Mouse (Mus musculus) liver, embryonic 14.5 days (tissue): ENCODE results near the gene Gsc2. TPM values are rescaled to one million over a fixed set of nuclear protein-coding genes. Genes with fewer than 3 reads are reported as not detected.

ENCODE experiments used
- ATAC-seq: fragments of 200-750 bp; cut with Nextera tagmentation; 2 replicates; pipeline ENCODE4 v1.8.0; 2017; ENCODE audit warnings: moderate number of reproducible peaks, mild to moderate bottlenecking, moderate library complexity; ENCODE audit not compliant: insufficient read depth
- DNase-seq, 3 experiments: peaks; one replicate each; pipeline ENCODE4 v3.0.0-alpha.2; 2012 to 2013; ENCODE audit warnings: low read depth in 3 of 3, low spot score in 3 of 3
- H3K27ac ChIP-seq: fragments of 300-500 bp; sonication (generic); 2 replicates; pipeline ENCODE4 v1.5.1; 2014; ENCODE audit warnings: moderate library complexity, mild to moderate bottlenecking, control low read depth, inconsistent platforms
- H3K27me3 ChIP-seq: fragments of 300-500 bp; sonication (generic); 2 replicates; pipeline ENCODE4 v1.6.1; 2014; ENCODE audit warnings: mild to moderate bottlenecking, low read length, moderate library complexity; ENCODE audit not compliant: control insufficient read depth, insufficient read depth
- H3K36me3 ChIP-seq: fragments of 300-500 bp; sonication (generic); replicated peaks from 2 replicates; pipeline ENCODE4 v1.6.1; 2014; ENCODE audit warnings: low read depth; ENCODE audit not compliant: control insufficient read depth, insufficient read depth
- H3K4me1 ChIP-seq, 2 experiments: fragments of 200-500 bp in 1 of 2; fragments of 300-500 bp in 1 of 2; sonication (generic) in 1 of 2; replicated peaks; 2 replicates each; pipeline ENCODE4 v1.6.1; 2012 to 2014; ENCODE audit warnings: antibody characterized with exemption in 1 of 2, inconsistent platforms in 1 of 2, low read length in 1 of 2; ENCODE audit not compliant: control insufficient read depth in 2 of 2, insufficient read depth in 2 of 2
- H3K4me2 ChIP-seq: fragments of 300-500 bp; sonication (generic); 2 replicates; pipeline ENCODE4 v1.6.1; 2014; ENCODE audit warnings: low read depth, mild to moderate bottlenecking, control low read depth, moderate library complexity
- H3K4me3 ChIP-seq, 2 experiments: fragments of 200-500 bp in 1 of 2; fragments of 300-500 bp in 1 of 2; sonication (generic) in 1 of 2; 2 replicates each; pipeline ENCODE4 v1.5.1; 2012 to 2014; ENCODE audit warnings: low read depth in 2 of 2, low read length in 2 of 2, mild to moderate bottlenecking in 2 of 2, control low read depth in 1 of 2, inconsistent platforms in 1 of 2, moderate library complexity in 1 of 2; ENCODE audit not compliant: insufficient read depth in 1 of 2
- H3K9ac ChIP-seq: fragments of 300-500 bp; sonication (generic); replicated peaks from 2 replicates; pipeline ENCODE4 v1.6.1; 2014; ENCODE audit warnings: mild to moderate bottlenecking, control low read depth, moderate library complexity
- H3K9me3 ChIP-seq: fragments of 300-500 bp; sonication (generic); 2 replicates; pipeline ENCODE4 v1.6.1; 2016; ENCODE audit warnings: low read length, mixed read lengths; ENCODE audit not compliant: control insufficient read depth
- CTCF ChIP-seq: IDR thresholded peaks from 2 replicates; pipeline ENCODE4 v1.5.1; 2016; ENCODE audit warnings: antibody characterized with exemption, low read depth, control low read depth
- EP300 ChIP-seq: IDR thresholded peaks from 2 replicates; pipeline ENCODE4 v1.6.1; 2016; ENCODE audit warnings: antibody characterized with exemption, low read depth
- WGBS: fragments of 180-500 bp; shearing (Covaris S2); extraction: QIAGEN DNeasy Blood & Tissue Kit; methylation state at CpG from one replicate; pipeline ENCODE4 v1.1.7; 2014; ENCODE audit not compliant: insufficient replicate concordance; 5-methylcytosine and 5-hydroxymethylcytosine counted together
- polyA plus RNA-seq, 2 experiments: library from polyadenylated mRNA; depleted of rRNA in 1 of 2; stranded (reverse) in 1 of 2; unstranded in 1 of 2; fragments of >200 nt; fragmentation: Nextera tagmentation in 1 of 2; extraction: Ambion mirVana in 1 of 2; gene quantifications; 2 replicates each; pipeline versions ENCODE4 v1.2.1 to v1.2.3; 2012 to 2014

The Gsc2 gene
- polyA plus RNA-seq, 2 experiments: not detected

- WGBS: 62% methylated on average over 2 of the region's 2 CpGs
- peak overlapping the region; percentile 97 for H3K9ac ChIP-seq
- H3K36me3 ChIP-seq: no peaks in the 10 kb centered on the region
- TF ChIP-seq EP300 (no peak), CTCF (no peak)
- H3K27me3 ChIP-seq: no peaks in the 10 kb centered on the region
- H3K4me3 ChIP-seq: peak overlapping the region; percentile 86 to 100
- peak overlapping the region; percentile 90 for H3K4me2 ChIP-seq
- H3K9me3 ChIP-seq: no peaks in the 10 kb centered on the region
- no peak for ATAC-seq
- peaks cover 7 to 20% of the 10 kb centered on the region in 2 experiments for H3K4me1 ChIP-seq
- H3K27ac ChIP-seq: peak overlapping the region; percentile 81
- no peak for DNase-seq
Measured at GRCm38 (mm10) chr16:17890342-17890727, 24.5 kb downstream of the Gsc2 start.

GRCm38 (mm10) chr16:17889689-17890341 is 25.0 kb downstream of the Gsc2 start:
- H3K4me3 ChIP-seq: peak overlapping the region; percentile 86 to 100
- no peaks in the 10 kb centered on the region for H3K36me3 ChIP-seq
- ATAC-seq (no peak), DNase-seq (no peak)
- no peaks in the 10 kb centered on the region for H3K27me3 ChIP-seq
- H3K4me1 ChIP-seq: peaks cover 7 to 20% of the 10 kb centered on the region in 2 experiments
- peak overlapping the region; percentile 90 for H3K4me2 ChIP-seq
- peak overlapping the region; percentile 97 for H3K9ac ChIP-seq
- no peaks in the 10 kb centered on the region for H3K9me3 ChIP-seq
- 0 out of 2 replicates have a peak overlapping the region, but pooled peaks have one; percentile 4 for H3K27ac ChIP-seq
- TF ChIP-seq EP300 (no peak), CTCF (no peak)
- 79% methylated on average over 6 of the region's 6 CpGs for WGBS

DNA sequence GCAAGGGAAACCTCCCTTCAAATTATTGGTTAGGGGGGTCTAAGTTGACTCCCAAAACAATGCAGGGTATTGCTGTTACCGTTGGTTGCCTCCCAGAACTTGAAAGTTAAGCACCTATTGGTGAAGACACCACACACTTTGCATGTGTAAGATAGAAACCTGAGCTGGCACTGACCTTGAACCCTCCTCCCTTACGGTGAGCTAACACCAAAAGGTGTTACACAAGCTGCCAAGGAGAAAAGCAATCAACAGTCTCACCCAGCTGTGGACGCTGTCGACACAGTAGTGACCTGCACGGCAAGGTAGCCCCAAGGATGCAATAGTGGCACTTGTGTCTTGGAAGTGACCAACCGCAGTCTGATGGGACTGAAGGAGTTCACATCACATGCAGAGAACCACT is 30.7 kb downstream of the Gsc2 start:
- Histone ChIP-seq H3K4me2 (no peak overlapping the region), H3K27ac (no peak overlapping the region), H3K9me3 (no peaks in the 10 kb centered on the region), H3K27me3 (no peaks in the 10 kb centered on the region), H3K4me1 (peaks cover 0 to 6% of the 10 kb centered on the region in 2 experiments; a peak in 1 of 4 replicates), H3K4me3 (no peak overlapping the region), H3K36me3 (no peaks in the 10 kb centered on the region; the same call in none of the 2 replicates), H3K9ac (no peak overlapping the region)
- TF ChIP-seq CTCF (no peak), EP300 (no peak)
- ATAC-seq (no peak), DNase-seq (no peak)
- WGBS: 74% methylated on average over 6 of the region's 6 CpGs

DNA sequence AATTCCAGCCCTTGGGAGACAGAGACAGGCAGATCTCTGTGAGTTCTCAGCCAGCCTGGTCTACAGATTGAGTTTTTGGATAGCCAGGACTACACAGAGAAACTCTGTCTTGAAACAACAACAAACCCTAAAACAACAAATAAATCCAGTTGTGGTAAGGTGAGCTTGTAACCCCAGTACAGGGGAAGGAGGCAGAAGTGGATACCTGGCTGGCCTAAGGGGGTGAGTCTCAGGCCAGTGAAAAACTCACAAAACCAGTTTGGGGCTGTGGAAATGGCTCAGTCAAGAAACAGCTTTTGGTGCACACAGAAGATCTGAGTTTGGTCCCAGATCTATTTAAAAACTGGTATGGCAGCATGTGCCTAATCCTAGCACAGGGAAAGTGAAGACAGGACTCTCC is 32.7 kb downstream of the Gsc2 start:
- DNase-seq: no peak
- H3K9me3 ChIP-seq: no peaks in the 10 kb centered on the region; the same call in 1 of the 2 replicates
- H3K9ac ChIP-seq: no peak overlapping the region
- peaks cover 0 to 6% of the 10 kb centered on the region in 2 experiments; a peak in 1 of 4 replicates for H3K4me1 ChIP-seq
- no peak overlapping the region for H3K4me2 ChIP-seq
- no peaks in the 10 kb centered on the region for H3K27me3 ChIP-seq
- H3K36me3 ChIP-seq: no peaks in the 10 kb centered on the region; the same call in none of the 2 replicates
- TF ChIP-seq EP300 (no peak), CTCF (no peak)
- H3K27ac ChIP-seq: no peak overlapping the region
- ATAC-seq: no peak
- H3K4me3 ChIP-seq: no peak overlapping the region

DNA sequence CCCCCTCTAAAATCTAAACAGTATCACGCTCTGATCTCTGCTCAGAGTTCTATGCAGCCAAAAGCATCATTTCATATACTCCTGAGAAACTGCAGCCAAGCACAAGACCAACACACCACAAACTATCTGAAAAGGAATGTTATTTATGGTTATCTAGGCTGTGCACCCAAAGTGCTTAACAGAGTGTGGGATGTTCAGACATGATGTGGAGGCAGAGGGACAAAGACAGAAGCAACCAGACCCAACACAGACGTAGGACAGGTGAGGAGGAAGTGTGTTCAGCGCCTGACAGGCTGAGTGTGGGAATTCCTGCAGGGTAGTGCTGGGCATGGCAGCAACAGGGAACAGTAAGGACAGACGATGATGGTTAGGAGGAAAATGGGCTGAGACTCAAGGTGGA is 35.3 kb downstream of the Gsc2 start:
- Histone ChIP-seq H3K27me3 (no peaks in the 10 kb centered on the region), H3K4me1 (peaks cover 0 to 5% of the 10 kb centered on the region in 2 experiments; a peak in 2 of 4 replicates)
- no peak for DNase-seq

More for the DNA sequence above, 35.3 kb downstream of the Gsc2 start:
- Histone ChIP-seq H3K9me3 (no peaks in the 10 kb centered on the region; the same call in 1 of the 2 replicates), H3K4me3 (no peak overlapping the region), H3K27ac (no peak overlapping the region), H3K9ac (no peak overlapping the region), H3K4me2 (no peak overlapping the region), H3K36me3 (no peaks in the 10 kb centered on the region; the same call in none of the 2 replicates)
- 78% methylated on average over 4 of the region's 4 CpGs for WGBS
- no peak for ATAC-seq
- TF ChIP-seq EP300 (no peak), CTCF (no peak)
